Mouse (Mus musculus): Measurements from ENCODE around the gene Chadl.
A peak's percentile ranks its signal among the peaks of the same experiment; 100 is the strongest.
"Not testable (repeated sequence)": the region's sequence is repeated elsewhere in the genome, so short reads cannot be mapped to it uniquely, and the experiment has no call there.

Chadl gene

DNA sequence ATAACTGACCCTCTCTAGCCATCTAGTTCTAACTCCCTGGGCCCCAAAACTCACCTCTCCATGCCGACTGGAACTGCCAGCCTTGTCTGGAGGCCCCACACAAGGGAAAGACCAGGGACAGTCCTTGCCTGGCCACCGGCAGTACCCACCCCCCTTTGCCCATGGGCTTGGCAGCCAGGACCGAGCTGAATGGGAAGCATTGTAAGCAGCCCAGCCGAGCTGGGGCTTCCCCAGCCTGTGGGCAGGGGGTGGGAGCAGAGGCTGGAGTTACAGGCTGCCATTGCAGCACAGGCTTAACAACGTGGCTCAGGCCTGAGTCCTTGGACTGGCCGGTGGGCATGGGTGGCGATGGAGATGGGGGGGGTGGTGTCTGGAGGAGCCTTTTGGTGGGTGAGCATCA, at the start of gene Chadl:
TSS of gene Chadl (minus strand) at position 113 of the 400 bp plus-strand sequence.
- no peak for DNase-seq (ENCODE audit: low spot score in 2 of 2)

DNA sequence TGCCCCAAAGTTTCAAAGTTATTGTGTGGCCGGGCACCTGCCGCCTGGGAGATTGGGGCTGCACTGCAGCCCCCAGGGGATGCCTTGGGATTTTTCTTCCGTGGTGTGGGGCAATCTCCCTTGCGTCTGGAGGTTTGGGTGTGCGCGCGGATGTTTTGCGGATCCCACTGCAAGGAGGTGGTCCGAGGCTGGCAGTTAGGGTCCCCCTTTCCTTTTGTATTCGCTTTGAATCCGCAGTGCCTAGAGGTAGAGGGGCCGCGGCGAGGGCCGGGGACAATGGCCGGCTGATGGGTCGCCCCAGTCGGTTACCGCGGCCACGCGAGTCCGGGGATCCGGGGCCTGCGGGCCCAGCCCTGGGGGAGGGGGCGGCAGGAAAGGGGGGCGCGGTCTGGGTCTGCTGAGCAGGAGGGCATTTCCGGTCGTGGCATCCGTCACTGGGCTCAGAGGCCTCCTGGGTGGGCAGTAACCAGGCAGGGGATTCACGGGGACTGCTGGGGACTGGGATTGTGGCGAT, 48.6 kb upstream of the Chadl start:
- DNase-seq (ENCODE audit: low spot score in 2 of 2), result peak in 1 of 2 experiments; percentile 19

DNA sequence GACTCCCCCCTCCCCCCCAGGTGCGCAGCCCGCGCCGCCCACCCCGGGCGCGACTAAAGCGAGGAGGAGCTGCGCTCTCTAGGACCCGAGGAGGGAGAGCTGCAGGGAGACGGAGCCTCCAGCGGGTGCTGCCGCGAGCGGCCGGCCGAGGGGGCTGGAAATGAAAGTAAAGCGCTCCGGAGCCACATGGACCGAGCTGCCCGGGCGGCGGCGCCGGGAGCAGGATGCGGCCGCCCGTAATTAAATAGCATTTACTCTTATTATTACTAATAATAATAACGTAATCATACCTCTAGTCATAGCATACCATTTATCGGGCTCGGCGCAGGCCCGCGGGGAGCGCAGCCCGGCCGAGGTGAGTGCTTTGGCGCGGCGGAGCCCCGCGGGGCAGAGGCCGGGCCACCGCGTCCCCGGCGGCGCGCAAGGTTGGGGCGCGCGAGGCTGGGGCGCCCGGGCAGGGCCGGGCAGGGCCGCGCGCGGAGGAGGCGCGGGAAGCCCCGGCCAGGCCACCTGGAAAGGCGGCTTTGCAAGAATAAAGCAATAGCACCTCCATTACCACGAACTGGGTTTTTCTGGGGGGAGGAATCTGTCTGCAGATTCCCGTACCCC, 48.0 kb upstream of the Chadl start, which contains the start of the genes Zc3h7b and Rangap1:
TSS of gene Zc3h7b (plus strand) at position 66 of the 609 bp plus-strand sequence.
TSS of gene Rangap1 (minus strand) at position 539 of the 609 bp plus-strand sequence.
- DNase-seq (ENCODE audit: low spot score in 2 of 2), result peak; percentile 63 to 64

GRCm38 (mm10) chr15:81742368-81742767, 45.3 kb upstream of the Chadl start:
- not testable (repeated sequence) for DNase-seq (ENCODE audit: low spot score in 2 of 2)

GRCm38 (mm10) chr15:81739924-81740323, 42.8 kb upstream of the Chadl start:
- no peak for DNase-seq (ENCODE audit: low spot score in 2 of 2)

DNA sequence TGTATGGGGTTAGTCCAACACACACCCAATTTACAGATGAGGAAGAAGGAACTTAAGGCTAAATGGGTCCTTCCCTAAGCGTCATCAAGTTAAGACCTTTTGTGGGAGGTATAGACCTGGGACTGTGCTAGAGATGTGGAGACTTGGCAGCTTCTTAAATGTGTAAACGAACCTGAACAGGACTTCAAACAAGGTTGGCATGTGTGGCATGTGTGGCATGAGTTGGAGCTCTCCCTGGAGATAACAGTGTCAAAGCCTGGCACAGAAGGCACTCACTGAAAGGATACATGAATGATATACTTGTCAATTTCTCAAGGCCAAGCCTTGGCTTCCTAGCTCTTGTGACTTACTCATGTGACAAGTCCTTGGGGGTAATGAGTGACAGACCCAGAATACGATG, 42.2 kb upstream of the Chadl start:
- DNase-seq (ENCODE audit: low spot score in 2 of 2), result no peak

GRCm38 (mm10) chr15:81735075-81735474, 38.0 kb upstream of the Chadl start:
- DNase-seq (ENCODE audit: low spot score in 2 of 2), result no peak

DNA sequence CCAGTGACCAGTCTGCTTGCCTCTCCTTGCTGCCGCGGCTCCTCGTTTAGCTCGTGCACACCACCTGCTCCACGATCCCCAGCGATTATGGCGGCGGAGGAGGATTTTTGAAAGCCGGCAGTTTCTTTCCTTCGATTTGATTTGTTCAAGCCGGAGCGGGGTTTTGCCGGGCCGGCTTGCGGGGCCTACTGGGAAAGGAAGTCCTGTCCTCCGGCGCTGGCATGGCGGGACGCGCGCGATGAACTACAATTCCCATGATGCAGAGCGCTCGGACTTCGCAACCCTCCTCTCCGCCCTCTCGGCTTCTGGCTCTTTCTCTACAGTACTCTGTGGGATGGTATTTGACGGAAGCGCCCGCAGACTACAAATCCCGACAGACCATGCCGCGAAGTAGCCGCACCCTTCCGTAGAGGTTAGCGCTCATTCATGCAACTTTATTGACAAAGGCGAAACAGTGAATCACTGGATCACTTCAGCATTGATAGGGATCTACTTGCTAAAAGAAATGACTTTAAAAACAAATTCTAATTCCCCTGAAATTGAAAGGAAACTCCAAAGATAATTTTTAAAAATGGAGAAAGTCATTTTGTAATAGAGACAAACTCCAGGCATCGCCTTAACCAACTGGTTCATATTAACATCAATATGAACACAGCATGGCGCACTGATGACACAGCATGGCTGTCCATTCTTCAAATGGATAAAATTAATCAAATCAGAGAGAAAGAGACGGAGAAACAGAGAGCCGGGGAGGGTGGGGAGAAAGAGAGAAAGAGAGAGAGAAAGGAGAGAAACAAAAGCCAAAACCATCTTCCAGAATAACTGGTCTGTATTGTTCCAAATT, 32.9 kb upstream of the Chadl start:
- DNase-seq (ENCODE audit: low spot score in 2 of 2), result peak; percentile 99

- DNase-seq (ENCODE audit: low spot score in 2 of 2), result peak; percentile 76 to 78
Observed at GRCm38 (mm10) chr15:81729241-81729791, 32.2 kb upstream of the Chadl start.

DNA sequence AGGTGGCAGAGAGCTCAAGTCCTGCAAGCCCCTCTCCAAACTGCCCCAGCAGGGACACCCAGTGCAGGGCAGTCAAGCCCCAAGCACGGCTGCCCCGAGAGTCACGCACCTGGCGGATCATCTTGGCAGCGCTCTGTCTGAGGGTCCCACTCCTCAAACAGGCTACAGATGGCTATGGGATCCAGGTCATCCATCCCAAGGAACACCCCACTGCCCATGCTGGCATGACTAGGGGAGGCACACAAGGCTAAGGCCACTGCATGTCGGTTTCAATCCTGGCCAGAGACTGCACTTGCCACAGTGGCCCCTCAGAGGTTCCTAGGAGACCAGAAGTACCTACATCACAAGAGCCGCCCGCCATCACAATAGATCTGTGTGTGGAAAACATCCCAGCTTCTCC, 28.9 kb upstream of the Chadl start:
- DNase-seq (ENCODE audit: low spot score in 2 of 2), result no peak

GRCm38 (mm10) chr15:81723653-81724052, 26.6 kb upstream of the Chadl start:
- no peak for DNase-seq (ENCODE audit: low spot score in 2 of 2)

GRCm38 (mm10) chr15:81722361-81722760, 25.3 kb upstream of the Chadl start:
- no peak for DNase-seq (ENCODE audit: low spot score in 2 of 2)

DNA sequence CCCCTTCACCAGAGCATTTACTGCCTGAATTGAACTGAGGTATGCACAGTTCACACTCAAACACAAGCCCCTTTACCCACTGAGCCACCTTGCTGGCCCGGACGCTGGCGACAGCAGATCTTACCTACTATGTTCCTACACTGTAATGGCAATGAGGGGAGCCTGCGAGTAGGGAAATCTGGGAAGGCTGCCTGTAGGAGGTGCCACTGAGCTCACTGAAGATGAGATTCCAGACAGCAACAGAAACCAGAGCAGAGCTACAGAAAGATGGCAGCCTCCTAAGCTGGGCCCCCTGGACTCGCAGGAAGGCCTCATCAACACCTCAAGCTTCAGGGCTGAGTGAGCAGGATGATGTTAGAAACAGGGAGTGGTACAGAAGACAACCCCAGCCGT, 22.0 kb upstream of the Chadl start:
- DNase-seq (ENCODE audit: low spot score in 2 of 2), result no peak

DNA sequence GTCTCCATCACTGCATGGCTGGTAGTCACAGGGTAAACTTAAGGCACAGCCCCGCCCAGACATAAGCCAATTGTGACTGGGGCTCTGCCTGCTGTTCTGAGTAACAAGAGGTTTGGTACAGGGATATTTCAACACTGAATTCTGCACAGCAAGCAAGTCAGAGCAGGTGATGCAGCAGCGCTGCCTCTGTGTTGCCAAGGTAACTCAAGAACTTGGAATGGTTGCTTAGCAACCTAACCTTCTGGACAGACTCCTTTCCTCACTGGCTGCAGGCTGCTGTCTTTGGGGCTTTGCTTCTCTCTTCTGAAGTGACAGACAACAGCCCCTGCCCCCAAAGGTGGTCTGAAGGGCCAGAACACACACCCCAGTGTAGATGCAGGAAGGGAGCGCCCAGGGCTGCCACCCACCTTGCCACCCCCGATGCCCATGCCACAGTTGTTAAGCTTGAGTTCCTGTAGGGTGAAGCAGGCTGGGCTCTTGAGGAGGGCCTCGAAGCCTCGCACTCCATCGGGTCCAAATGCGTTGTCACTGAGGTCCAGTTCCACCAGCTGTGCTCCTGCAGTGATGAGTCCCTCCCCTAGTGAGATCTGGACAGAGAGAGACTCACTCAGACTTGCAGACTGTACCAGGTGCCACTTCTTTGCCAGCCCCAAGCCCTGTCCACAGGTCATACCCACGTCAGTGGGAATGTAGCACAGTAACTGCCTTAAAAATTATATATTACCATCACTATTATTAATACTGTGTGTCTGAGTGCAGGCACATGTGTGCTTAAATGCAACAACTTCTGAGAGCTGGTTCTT, 21.4 kb upstream of the Chadl start:
- DNase-seq (ENCODE audit: low spot score in 2 of 2), result peak; percentile 45 to 63

DNA sequence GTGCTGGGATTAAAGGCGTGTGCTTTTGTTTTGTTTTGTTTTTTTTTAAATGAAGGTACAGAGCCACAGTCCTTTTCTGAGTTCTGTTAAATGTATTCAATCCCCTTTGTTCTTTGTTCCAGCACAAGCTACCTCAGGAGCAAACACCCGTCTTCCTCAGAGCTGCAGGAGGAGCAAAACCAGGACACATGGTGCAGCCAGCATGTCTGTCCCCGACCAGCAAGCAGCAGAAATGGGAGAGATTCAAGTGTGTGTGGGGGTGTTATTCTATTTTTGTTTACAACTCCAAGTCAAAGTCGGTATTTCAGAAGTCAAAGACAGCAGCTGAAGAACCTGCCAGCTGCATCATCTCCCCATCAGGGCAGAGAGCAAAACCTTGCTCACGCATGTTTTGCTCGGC, 16.7 kb upstream of the Chadl start:
- DNase-seq (ENCODE audit: low spot score in 2 of 2), result no peak

DNA sequence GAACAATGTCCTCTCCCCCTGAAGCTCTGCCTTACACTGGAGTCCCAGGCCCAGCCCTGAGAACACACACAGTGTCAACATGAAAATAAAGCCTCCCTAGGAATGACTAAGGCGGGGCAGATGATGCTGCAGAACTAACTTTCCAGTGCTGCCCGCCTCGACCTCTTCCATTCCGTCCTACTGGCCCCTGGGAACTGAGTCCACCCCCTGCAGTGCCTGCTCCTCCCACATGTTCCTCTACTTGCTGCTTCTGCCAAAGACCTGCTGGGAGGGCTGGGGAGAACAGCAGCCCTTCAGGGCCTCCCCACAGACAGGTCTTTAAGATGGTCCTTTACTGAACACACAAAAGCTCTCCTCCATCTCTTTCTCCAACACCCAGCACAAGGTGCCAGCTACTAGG, 13.7 kb upstream of the Chadl start:
- no peak for DNase-seq (ENCODE audit: low spot score in 2 of 2)

DNA sequence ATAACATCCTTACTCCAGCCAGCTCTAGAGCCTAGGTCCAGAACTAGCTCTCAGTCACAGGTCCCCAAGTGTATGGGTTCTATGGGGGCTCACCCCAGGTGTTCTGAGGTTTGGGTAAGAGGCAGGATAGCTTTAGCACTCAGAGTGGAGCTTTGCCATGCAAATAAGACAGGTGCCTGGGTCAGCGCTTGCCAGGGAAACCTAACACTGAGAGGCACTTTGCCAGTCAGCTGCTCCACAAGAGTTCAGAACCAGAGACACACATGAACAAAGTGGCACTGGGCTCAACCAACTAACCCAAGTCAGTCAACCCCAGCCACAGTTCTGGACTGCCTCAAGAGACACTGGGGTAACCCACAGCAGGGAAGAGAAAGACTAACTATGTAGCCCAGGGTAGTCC, 12.6 kb upstream of the Chadl start:
- no peak for DNase-seq (ENCODE audit: low spot score in 2 of 2)

- DNase-seq (ENCODE audit: low spot score in 2 of 2), result no peak
Observed at GRCm38 (mm10) chr15:81708991-81709390, 11.9 kb upstream of the Chadl start.

GRCm38 (mm10) chr15:81703094-81703489, 6.0 kb upstream of the Chadl start:
- no peak for DNase-seq (ENCODE audit: low spot score in 2 of 2)

GRCm38 (mm10) chr15:81702306-81703093, 5.4 kb upstream of the Chadl start:
- DNase-seq (ENCODE audit: low spot score in 2 of 2), result no peak

DNA sequence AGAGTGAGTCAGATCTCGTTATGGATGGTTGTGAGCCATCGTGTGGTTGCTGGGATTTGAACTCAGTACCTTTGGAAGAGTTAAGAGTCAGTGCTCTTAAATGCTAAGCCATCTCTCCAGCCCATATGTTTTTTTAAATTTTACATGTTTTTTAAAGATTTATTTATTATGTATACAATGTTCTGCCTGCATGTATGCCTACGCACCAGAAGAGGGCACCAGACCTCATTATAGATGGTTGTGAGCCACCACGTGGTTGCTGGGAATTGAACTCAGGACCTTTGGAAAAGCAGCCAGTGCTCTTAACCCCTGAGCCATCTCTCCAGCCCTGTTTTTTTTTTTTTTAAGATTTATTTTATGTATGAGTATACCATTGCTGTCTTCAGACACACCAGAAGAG, 4.3 kb upstream of the Chadl start:
- DNase-seq (ENCODE audit: low spot score in 2 of 2), result not testable (repeated sequence)

All from right cerebral cortex, postnatal 36 days (tissue).